Mouse (Mus musculus) R1 (cell line): ENCODE results near the gene Ccdc106.

Experiments
- DNase-seq: peaks from one replicate; pipeline ENCODE4 v3.0.0-alpha.2; 2018; ENCODE audit warnings: low read depth, low spot score

Gene Ccdc106

DNA sequence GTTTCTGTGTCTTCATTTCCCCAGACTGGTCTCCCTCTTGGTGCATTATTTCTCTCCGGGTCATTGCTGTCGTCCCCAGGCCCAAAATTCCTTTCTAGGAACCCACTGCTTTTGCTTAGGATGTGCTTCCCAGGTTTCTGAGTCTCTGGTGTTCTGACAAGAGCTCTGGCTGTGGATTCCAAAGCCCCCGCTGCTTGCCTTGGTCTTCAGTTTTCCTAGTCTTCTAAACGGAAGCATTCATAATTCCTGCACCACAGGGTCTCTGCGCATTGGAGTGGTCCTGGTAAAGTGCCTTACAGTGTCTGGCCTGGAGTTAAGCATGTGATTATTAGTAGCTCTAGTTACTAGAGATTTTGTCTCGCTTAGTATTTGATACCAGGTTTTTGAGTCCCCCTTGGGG, 60.5 kb downstream of the Ccdc106 start:
- DNase-seq = peak; percentile 71

DNA sequence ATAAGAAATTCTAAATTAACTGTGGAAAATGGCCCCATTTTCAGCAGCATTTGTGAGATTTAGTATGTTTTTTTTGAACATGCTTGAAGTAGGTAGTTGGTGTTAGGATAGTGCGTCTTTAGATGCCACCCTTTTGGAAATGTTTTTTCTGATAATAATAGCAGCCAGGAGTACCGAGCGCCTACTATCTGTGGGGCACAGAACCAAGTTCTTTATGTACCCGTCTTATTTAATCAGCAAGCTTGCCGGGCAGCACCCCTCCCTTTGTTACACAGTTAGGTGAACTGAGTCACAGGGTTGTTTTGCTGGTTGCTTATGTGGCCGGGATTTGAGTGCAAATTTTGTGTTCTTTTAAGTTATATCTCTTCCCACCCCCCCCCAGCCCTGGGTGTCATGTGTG, 60.9 kb downstream of the Ccdc106 start:
- no peak for DNase-seq

DNA sequence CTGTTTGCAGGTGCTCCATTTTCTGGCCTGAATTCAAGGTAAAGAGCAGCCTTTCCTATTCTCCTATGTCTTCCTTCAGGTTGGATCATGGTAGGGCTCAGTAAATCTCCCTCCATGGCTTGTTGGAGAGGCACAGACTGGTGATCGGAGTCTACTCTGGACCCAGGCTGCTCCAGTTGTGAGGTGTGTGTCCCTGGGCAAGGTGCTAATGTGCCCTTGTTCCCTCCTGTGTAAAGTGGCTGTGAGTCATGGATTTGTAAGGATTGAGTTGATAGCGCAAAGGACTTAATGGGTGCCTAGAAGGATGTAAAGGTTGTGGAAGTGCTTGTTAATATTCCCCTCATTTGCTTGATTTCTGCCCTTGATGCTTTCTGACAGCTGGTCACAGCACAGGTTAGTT, 61.6 kb downstream of the Ccdc106 start:
- no peak for DNase-seq

DNA sequence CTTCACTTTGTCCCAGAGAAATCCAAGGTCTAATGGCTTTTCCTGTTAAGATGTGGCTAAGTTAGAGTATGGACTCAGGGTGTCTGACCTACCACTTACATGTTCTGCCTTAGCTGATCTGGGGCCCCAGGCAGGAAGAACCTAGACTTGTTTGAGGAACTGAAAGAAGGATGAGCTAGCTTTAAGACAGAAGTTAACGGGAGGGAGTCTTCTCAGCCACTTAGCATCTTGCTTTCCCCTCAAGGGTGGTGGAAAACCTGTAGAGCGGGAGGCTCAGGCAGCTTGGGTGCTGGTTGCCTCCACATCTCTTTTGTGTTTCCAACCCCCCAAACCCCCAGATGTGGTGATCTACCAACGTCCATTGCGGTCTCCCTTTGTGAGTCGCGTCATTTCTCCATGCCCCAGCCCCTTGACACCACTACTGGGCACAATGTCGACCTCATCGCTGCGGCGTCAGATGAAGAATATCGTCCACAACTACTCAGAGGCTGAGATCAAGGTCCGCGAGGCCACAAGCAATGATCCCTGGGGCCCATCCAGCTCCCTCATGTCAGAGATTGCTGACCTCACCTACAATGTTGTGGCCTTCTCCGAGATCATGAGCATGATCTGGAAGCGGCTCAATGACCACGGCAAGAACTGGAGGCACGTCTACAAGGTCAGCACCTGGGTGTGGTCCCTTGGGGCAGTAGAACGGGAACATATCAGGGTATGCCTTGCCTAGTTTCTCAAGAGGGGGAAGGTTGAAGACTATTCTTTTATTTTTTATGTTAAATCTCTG, 63.2 kb downstream of the Ccdc106 start:
- no peak for DNase-seq

DNA sequence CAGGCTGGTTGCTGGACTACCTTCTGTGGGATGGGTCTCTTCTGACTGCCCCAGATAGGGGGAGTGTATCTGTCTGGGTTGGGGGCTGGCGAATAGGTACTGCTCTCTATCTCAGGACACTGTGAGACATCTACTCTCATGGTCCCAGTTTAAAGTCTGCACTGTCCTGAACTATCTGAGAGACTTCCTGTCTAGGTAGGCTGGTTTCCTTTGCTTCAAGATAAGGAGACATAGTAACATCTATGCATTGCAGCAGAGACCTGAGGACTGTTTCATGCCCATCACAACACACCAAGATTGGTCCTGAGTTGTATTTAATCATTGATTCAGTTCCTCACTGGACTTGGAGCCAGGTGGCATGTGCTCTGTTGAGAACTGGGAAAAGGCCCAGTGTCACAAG, 65.2 kb downstream of the Ccdc106 start:
- DNase-seq = no peak

DNA sequence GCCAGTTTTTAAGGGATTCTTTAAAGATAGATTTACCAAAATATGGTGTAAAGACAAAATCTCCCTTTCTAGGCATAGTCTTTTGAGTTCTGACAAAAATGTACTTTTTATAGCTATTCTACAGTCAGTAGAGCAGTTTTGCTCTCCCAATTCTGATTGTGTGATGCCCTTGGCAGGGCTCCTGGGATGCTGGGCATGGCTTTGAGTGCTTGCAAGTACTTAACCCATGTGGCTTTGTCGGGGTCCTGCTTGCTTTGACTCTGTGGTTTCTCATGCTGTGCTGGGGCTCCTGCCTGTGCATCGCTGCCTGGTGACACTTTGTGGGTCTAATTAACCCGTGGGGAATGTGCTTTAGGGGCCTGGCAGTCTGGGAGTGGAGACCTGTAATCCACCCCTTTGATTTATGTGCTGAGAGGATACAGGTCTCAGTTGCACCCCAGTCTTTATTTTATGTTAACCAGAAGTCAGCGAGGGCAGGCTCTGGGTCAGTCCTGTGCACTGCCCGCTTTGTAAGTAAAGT, 66.6 kb downstream of the Ccdc106 start:
- DNase-seq = no peak

DNA sequence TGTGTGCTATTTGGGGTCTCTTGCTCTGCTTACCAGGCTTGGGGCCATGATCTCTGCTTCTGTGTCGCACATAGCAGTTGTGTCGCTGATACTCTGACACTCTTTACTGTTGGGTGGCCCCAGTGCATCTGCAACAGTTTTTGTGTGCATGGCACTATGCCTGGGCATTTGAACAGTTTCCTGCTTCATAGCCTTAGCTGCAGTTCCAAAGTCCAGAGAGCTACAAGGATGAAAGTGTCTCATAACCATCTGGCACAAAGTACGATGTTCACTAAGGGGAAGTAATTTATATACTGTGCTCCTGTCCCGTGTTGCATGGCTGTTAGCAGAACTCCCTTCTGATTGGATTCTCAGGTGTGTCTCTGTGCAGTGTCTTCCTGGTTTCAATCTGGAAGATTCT, 67.5 kb downstream of the Ccdc106 start:
- no peak for DNase-seq

DNA sequence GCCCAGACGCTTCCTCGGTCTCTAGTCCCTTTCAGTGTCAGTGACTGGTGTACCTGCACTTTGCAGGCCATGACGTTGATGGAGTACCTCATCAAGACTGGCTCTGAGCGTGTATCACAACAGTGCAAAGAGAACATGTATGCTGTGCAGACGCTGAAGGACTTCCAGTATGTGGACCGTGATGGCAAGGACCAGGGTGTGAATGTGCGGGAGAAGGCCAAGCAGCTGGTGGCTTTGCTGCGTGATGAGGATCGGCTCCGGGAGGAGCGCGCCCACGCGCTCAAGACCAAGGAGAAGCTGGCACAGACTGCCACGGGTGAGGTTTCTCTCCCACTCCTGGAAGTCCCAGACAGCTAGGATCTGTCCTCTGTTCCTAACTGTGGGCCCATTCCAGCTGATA, 69.5 kb downstream of the Ccdc106 start:
- DNase-seq = no peak

DNA sequence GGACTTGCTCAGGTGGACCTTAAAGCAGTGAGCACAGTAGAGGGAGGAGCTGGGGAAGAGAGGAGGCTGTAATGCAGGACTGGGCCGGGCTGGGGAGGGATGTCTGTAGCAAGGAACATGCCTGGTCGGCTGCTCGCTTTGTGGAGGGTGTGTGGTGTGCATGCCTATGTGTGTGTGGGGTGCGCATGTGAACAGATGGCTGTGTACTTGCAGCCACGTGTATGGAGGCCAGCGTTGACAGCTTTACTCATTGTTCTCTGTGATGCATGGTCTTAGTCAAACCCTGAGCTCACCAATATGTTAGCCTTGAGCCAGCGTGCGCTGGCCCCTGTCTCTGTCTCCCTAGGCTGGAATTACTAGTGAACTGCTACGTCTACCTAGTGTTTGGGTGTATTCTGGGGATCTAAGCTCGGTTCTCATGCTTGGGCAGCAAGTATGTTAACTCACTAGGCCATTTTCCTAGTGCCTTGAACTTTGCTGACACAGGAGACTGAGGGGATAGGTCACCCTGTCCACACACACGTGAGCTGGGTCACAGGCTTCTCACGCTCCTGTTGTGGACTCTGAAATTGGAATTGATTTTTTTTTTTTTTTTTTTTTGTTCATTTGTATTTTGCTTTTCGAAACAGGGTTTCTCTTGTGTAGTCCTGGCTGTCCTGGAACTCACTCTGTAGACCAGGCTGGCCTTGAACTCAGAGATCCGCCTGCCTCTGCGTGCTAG, 70.8 kb downstream of the Ccdc106 start:
- DNase-seq = no peak

DNA sequence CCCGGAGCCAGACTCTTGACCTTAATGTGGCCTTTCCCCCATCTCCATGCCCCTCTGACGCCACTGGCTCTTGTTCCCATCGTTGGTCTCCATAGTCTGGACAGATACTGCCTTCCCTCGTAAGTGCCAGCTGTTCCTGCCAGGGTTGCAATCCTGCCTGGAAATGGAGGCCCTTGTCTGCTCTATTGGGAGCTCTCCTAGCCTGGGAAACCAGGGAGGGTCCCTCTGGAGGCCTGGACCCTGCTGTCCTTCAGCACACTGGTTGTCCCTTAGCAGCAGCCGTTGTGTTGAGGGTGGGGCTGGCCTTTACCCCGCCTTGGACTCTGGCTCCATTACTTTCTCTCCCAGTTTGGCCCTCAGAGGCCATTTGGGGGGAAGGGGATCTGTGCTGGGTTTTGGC, 72.0 kb downstream of the Ccdc106 start:
- DNase-seq = no peak

DNA sequence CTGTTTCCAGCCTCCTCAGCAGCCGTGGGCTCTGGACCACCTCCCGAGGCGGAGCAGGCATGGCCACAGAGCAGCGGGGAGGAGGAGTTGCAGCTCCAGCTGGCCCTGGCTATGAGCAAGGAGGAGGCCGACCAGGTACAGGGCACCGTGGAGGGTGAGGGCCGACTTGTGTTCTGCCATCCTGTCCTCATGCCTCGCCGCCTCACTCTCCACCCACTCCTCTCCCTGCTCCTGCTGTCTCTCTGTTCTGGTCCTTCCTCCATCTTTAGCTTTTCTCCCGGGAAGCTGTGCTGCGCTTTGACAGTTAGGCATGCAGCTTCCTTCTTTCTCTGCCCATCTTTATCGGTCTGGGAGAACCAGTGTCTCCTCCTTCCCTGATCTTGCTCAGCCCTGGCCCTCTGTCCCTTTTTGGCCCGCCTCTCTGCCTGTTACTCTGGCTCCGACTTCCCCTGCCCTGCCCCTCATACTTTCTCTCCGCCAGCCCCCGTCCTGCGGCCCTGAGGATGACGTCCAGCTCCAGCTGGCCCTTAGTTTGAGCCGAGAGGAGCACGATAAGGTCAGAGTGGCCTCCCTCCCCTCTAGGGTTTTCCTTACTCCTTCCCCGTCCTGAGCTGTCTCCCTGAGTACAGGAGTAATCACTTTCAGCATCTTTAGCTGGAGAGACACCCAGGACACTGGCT, 72.6 kb downstream of the Ccdc106 start:
- DNase-seq = no peak

DNA sequence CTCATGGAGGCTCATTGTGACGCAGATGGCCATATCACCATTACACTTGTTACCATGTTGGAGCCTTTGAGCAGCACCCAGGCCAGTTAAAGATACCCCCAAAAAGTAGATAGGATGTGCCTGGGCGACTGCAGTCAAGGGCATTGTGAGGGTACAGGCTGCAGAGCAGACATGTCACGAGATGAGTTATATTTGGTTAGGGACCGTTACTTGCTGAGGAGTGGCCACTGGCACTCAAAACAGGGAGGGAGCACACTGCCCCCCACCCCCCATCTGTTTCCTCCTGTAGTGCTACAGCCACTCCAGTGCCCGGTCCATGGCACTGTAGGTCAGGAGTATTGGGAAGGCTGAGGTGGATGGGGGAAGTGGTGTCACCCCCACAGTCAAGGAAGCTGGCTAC, 78.4 kb downstream of the Ccdc106 start:
- no peak for DNase-seq

DNA sequence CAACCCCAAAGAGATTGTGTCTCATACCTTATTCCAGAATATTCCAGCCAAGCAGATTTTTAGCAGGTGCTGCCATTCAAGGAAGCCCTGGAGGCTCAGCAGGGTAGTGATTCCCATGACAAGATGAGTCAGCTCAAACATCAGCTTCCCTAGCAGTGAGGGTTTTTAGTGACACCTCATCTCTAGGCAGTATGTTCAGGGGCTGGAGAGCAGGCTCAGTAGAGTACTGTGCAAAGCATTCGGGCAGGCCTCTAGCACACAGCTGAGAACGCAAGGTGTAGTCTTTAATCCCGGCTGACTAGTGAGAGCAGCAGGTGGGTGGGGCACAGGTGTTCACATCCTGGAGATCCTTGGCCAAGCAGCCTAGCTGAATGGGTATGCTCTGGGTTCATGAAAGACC, 79.4 kb downstream of the Ccdc106 start:
- DNase-seq = peak; percentile 66

DNA sequence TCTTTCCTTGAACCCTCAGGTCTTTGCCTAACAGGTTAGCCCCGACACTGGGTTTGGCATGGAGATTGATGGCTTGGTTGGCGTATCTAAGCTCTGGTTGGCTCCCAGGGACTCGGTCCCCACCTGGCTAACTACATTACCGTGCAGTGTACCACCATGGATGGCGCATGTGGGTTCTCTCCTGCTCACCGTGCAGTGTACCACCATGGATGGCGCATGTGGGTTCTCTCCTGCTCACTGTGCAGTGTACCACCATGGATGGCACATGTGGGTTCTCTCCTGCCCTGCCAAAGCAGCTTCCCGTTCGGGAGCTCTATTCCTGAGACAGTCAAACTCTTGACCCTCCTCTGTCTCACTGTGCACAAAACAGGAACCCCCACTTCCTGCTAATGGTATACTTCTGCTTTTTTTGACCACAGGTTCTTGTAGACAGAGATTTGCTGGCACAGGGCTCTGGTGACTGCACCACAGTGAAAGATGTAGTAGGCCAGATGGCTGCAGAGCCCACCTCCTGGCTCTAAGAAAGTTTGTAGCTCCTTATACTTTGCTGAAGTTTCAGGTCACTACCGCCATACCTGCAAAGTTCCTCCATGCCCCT, 80.8 kb downstream of the Ccdc106 start:
- DNase-seq = no peak

DNA sequence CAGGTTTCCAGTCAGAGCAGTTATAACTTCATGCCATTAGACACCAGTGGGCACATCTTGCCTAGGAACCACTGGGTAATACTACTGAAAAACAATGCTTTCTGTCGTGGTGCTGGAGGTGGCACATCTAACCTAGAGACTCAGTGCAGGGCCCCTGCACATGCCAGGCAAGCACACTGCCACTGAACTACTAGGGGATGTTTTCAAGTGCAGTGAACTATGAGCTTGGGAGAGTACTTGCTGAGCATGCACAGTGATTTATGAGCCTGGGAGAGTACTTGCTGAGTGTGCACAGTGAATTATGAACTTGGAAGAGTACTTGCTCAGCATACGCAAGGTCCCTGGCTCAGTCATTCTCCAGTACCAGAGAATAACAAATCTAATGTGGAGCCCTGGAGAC, 82.2 kb downstream of the Ccdc106 start:
- no peak for DNase-seq

DNA sequence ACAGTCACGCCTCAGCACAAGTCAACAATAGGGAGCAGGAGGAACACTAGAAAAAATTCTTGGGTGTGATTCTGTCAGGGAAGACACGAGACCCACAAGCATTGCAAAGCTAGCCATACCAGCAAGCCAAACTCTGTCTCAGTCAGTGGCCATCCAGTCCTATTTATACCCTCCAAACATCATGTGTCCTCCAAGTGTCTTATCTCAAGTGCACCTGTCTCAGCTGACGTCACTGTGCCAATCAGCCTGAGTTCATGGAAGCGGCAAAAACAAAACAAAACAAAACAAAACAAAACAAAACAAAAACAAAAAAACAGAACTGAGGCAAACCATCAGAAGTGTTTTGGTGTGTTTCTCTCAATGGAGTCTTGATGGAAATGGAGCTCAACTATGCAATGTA, 87.9 kb downstream of the Ccdc106 start:
- no peak for DNase-seq

DNA sequence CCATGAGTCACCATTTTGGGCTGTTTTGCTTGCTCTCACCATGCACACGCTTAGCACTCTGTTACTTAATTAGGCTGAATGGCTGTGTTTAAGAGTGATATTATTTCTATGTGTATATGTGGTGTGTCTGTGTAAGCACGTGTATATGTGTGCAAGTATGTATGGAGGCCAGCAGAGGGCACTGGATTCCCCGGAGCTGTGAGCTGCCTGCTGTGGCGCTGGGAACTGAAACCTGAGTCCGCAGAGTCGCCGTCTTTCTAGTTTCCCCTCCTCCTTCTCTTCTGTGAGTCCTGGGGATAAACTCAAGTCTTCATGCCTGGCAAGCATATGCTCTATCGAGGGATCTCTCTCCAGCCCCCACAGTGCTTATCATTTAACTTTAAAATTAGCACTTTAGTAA, 88.9 kb downstream of the Ccdc106 start:
- peak; percentile 78 for DNase-seq
